Mouse (Mus musculus) layer of hippocampus, postnatal 14 days (tissue): ENCODE measurements around the gene Dync1li1. TPM values are rescaled to one million over a fixed set of nuclear protein-coding genes. Genes with fewer than 3 reads are reported as not detected.
A peak's percentile ranks its signal among the peaks of the same experiment; 100 is the strongest.

Source experiments
- DNase-seq, 2 experiments: peaks; one replicate each; pipeline ENCODE4 v3.0.0; 2021 to 2022; ENCODE audit warnings: low spot score in 2 of 2, mixed read lengths in 1 of 2
- total RNA-seq, 2 experiments: library from RNA; stranded (reverse); gene quantifications; 2 replicates each; pipeline ENCODE4 v1.2.3; 2021

The Dync1li1 gene
- total RNA-seq, 2 experiments from 2014 or later: 98.6 to 107 TPM

GRCm38 (mm10) chr9:114761848-114762247, 73.3 kb downstream of the Dync1li1 start:
- no peak for DNase-seq

- no peak for DNase-seq
These were observed 74.8 kb downstream of the Dync1li1 start for GRCm38 (mm10) chr9:114763341-114763740.

DNA sequence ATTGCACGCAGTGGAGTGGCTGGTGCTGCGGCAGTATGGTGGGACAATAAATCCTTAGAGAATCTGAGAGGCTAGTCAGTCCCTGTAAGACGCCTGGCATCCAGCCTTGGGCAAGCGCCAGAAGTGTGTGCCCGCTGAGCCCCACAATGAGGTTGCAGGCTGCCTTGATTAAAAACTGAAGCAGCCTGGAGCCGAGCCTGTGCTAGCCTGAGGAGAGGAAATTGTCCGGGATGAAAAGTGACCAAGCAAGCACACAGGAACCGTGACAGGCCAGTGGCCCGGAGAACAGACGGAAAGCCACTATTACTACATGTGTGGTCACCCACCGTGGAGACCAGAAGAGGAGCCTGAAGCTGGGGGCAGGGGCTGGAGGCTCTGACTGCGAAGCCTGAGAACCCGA, 78.4 kb downstream of the Dync1li1 start:
- DNase-seq: peak; percentile 60 to 78

GRCm38 (mm10) chr9:114767507-114767906, 78.9 kb downstream of the Dync1li1 start:
- DNase-seq: no peak

DNA sequence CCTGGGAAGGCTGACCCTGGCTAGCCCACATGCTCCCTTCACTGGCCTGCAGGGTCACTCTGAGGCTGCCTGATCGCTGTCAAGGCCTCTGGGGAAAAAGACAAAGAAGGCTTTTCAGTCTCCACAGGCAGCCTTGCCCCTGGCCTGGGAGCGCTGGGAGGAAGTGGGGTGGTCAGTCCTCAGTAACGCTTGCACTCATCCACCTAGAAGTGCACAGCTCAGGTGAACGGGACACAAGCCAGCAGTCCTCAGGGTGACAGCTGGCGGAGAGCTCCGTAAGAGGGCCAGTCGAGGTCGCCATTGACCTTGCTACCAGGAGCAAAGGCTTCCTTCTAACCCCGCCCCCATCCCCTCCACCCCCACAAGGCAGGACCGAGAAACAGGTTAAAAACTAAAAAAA, 79.5 kb downstream of the Dync1li1 start:
- DNase-seq: no peak

GRCm38 (mm10) chr9:114770224-114770623, 81.6 kb downstream of the Dync1li1 start:
- DNase-seq: no peak

DNA sequence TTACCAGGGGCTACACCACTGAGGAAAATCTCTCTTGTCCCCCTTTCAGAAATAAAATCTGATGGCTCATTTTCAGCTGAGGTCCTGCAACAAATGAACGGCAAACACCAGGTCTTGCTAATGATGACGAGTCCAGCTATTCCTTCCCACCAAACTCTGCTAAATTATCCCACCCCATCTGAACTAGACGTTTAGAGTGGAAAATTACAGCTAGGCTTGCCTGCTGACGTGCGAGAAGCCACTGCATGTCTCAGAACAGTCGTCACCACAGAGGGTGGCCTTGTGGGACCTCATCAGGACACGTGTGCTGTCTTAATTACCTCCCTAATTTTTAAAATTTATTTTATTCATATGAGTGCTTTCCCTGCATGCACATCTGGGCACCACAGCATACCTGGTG, 83.0 kb downstream of the Dync1li1 start:
- DNase-seq: no peak

Other genes starting within 250 kb of the Dync1li1 start
- gene Ccr4, start 183.9 kb upstream of the Dync1li1 start, total RNA-seq: not detected
- not detected for gene C130032M10Rik, start 173.1 kb upstream of the Dync1li1 start, total RNA-seq
- under 1 TPM; 0.50 to 0.69 TPM for gene Trim71, start 124.4 kb upstream of the Dync1li1 start, total RNA-seq
- gene Cnot10, start 48.6 kb upstream of the Dync1li1 start, total RNA-seq: 10 to 100 TPM; 43.8 to 58.2 TPM
- 10 to 100 TPM; 25.9 to 28.1 TPM for gene Cmtm6, start 42.3 kb downstream of the Dync1li1 start, total RNA-seq
- gene Cmtm7, start 93.1 kb downstream of the Dync1li1 start, total RNA-seq: 1 to 10 TPM; 7.4 to 8.3 TPM
- gene Cmtm8, start 155.4 kb downstream of the Dync1li1 start, total RNA-seq: 1 to 10 TPM; 3.7 to 3.8 TPM
- gene Gpd1l, start 245.2 kb downstream of the Dync1li1 start, total RNA-seq: 10 to 100 TPM; 76.8 to 81.1 TPM